Mouse (Mus musculus) leukemia stem cell, adult 10-12 weeks (primary cell): ENCODE results near the gene Gm43064. TPM values are rescaled to one million over a fixed set of nuclear protein-coding genes. Genes with fewer than 3 reads are reported as not detected.

Source experiments
- polyA plus RNA-seq: library from polyadenylated mRNA; stranded (reverse); fragments of >175 nt; gene quantifications from 2 replicates; pipeline ENCODE4 v1.2.3, GENCODE M21; 2012; ENCODE audit warnings: low replicate concordance

The Gm43064 gene
- polyA plus RNA-seq: 0.32 and 1.7 TPM in 2 replicates

GRCm38 (mm10) chr3:103808891-103809798, at the start of gene Gm43064, which contains the start of the genes Dclre1b and Ap4b1:
Gene Gm43064, plus strand, starts transcription at chr3:103809573.
Gene Dclre1b, minus strand, starts transcription at chr3:103809444.
Gene Ap4b1, plus strand, starts transcription at chr3:103809520.

GRCm38 (mm10) chr3:103791230-103792110, 17.9 kb upstream of the Gm43064 start, which contains the start of gene Hipk1:
Gene Hipk1, minus strand, starts transcription at chr3:103791563.

GRCm38 (mm10) chr3:103832426-103832825, 23.1 kb downstream of the Gm43064 start, which contains the start of gene Bcl2l15:
Gene Bcl2l15, plus strand, starts transcription at chr3:103832601.

GRCm38 (mm10) chr3:103858881-103859801, 49.8 kb downstream of the Gm43064 start, which contains the start of gene Ptpn22:
Gene Ptpn22, plus strand, starts transcription at chr3:103859795.

Other genes starting within 250 kb of the Gm43064 start
- not detected in 2 replicates for gene Syt6, start 234.3 kb upstream of the Gm43064 start, polyA plus RNA-seq
- not detected in 2 replicates for gene Atg4a-ps, start 163.5 kb upstream of the Gm43064 start, polyA plus RNA-seq
- 0.19 and 1.0 TPM in 2 replicates for gene Olfml3, start 71.6 kb upstream of the Gm43064 start, polyA plus RNA-seq
- gene Gm10964, start 70.2 kb upstream of the Gm43064 start, polyA plus RNA-seq: not detected in 2 replicates
- 67.1 and 72.3 TPM in 2 replicates for gene Hipk1, start 18.0 kb upstream of the Gm43064 start, polyA plus RNA-seq
- 4.0 and 13.4 TPM in 2 replicates for gene Dclre1b, start 129 bp upstream of the Gm43064 start, polyA plus RNA-seq
- gene Ap4b1, start 53 bp upstream of the Gm43064 start, polyA plus RNA-seq: 1.3 and 2.4 TPM in 2 replicates
- gene Bcl2l15, start 23.0 kb downstream of the Gm43064 start, polyA plus RNA-seq: 1.0 and 2.0 TPM in 2 replicates
- 0.08 and 2.8 TPM in 2 replicates for gene Ptpn22, start 50.2 kb downstream of the Gm43064 start, polyA plus RNA-seq
- gene Rsbn1, start 104.5 kb downstream of the Gm43064 start, polyA plus RNA-seq: 16.1 and 30.5 TPM in 2 replicates
- 23.3 and 26.5 TPM in 2 replicates for gene Phtf1, start 158.5 kb downstream of the Gm43064 start, polyA plus RNA-seq